Mouse (Mus musculus) liver, embryonic 15.5 days (tissue): ENCODE data around the gene Nox4. TPM values are rescaled to one million over a fixed set of nuclear protein-coding genes. Genes with fewer than 3 reads are reported as not detected.
A peak's percentile ranks its signal among the peaks of the same experiment; 100 is the strongest.

Experiments used
- ATAC-seq: fragments of 200-750 bp; cut with Nextera tagmentation; 2 replicates; pipeline ENCODE4 v1.8.0; 2017; ENCODE audit warnings: moderate number of reproducible peaks, mild to moderate bottlenecking, moderate library complexity; ENCODE audit not compliant: insufficient read depth
- H3K27ac ChIP-seq: fragments of 300-500 bp; sonication (generic); replicated peaks from 2 replicates; pipeline ENCODE4 v1.5.1; 2015; ENCODE audit warnings: mild to moderate bottlenecking, inconsistent platforms
- H3K27me3 ChIP-seq: fragments of 300-500 bp; sonication (generic); 2 replicates; pipeline ENCODE4 v1.6.1; 2015; ENCODE audit warnings: mild to moderate bottlenecking, inconsistent platforms
- H3K36me3 ChIP-seq: fragments of 300-500 bp; sonication (generic); replicated peaks from 2 replicates; pipeline ENCODE4 v1.6.1; 2015; ENCODE audit warnings: moderate library complexity, mild to moderate bottlenecking, inconsistent platforms
- H3K4me1 ChIP-seq: fragments of 300-500 bp; sonication (generic); replicated peaks from 2 replicates; pipeline ENCODE4 v1.6.1; 2015; ENCODE audit warnings: inconsistent platforms
- H3K4me2 ChIP-seq: fragments of 300-500 bp; sonication (generic); 2 replicates; pipeline ENCODE4 v1.6.1; 2015; ENCODE audit warnings: moderate library complexity, mild to moderate bottlenecking, inconsistent platforms
- H3K4me3 ChIP-seq: fragments of 300-500 bp; sonication (generic); replicated peaks from 2 replicates; pipeline ENCODE4 v1.5.1; 2015; ENCODE audit warnings: mild to moderate bottlenecking, inconsistent platforms
- H3K9ac ChIP-seq: fragments of 300-500 bp; sonication (generic); 2 replicates; pipeline ENCODE4 v1.6.1; 2015; ENCODE audit warnings: moderate library complexity, mild to moderate bottlenecking, inconsistent platforms
- H3K9me3 ChIP-seq: fragments of 300-500 bp; sonication (generic); replicated peaks from 2 replicates; pipeline ENCODE4 v1.6.1; 2016; ENCODE audit warnings: inconsistent platforms
- WGBS: fragments of 180-500 bp; shearing (Covaris S2); methylation state at CpG from one replicate; pipeline ENCODE4 v1.1.7; 2015; ENCODE audit warnings: mixed read lengths; ENCODE audit not compliant: insufficient replicate concordance; 5-methylcytosine and 5-hydroxymethylcytosine counted together
- polyA plus RNA-seq: library from polyadenylated mRNA; unstranded; fragments of >200 nt; fragmentation: Nextera tagmentation; extraction: Ambion mirVana; gene quantifications from 2 replicates; pipeline ENCODE4 v1.2.1, GENCODE M21; 2015

Gene Nox4
- polyA plus RNA-seq, result 0.10 and 0.14 TPM in 2 replicates

DNA sequence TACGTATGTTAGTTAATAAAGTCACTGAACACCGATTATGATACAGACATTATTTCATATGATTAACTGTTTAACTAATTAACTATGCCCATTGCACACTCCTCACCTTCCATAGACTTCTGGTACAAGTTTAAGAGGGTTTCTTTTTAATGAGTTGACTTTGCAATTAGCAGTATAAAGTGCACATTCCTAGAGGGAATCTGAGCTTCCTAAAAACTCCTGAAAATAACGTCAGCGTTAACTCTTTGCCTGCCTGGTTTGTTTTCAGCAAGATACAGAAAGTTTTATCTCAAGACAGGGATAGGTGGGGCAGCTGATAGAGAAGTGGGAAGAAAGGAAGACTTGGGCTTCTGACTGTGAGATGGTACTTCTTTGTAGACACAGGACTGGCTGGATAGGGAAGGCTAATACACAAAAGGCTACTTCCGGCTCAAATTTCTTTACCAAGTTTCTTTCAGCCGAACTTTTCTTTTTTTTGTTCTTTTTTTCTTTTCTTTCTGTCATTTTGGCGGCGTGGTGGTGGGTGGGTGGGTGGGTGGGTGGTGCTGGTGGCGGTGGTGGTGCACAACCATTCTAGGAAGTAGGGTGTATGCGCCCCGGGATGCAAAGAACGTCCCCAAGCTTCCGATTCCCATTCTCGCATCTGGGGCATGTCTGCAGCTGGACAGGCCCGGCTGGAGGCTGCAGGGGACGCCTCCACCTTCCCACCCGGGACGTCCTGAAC is at the start of gene Nox4:
Gene Nox4 (plus strand): TSS at position 241 of the 724 bp plus-strand sequence.
- WGBS, result 11% methylated on average over 18 of the region's 18 CpGs
- no peak for ATAC-seq
- H3K27ac ChIP-seq, result no peak within 1 kb of the TSS

DNA sequence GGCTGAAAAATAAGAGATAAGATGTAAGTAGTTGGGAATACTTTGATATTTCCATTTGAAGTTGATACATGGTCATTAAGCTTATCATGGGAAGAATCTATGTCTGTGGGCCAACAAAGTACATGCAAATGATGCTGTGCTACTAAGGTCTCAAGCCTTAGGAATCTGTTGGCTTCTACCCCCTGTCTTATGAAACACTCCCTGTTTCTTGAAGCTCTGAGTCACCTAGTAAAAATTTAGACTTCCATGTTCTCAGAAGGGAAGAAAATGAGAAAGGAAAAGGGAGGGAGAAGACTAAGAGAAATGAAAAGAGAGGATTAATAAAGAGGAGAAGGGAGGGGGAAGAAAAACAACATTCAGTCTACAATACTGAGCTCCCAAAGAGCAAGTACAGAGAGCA is 41.1 kb upstream of the Nox4 start:
- H3K9ac ChIP-seq, result no peak overlapping the region
- H3K4me1 ChIP-seq, result no peaks in the 10 kb centered on the region
- no peak overlapping the region for H3K27ac ChIP-seq
- H3K9me3 ChIP-seq, result no peaks in the 10 kb centered on the region
- no peaks in the 10 kb centered on the region for H3K27me3 ChIP-seq
- H3K36me3 ChIP-seq, result no peaks in the 10 kb centered on the region
- no peak overlapping the region for H3K4me2 ChIP-seq
- ATAC-seq, result no peak
- no peak overlapping the region for H3K4me3 ChIP-seq

More for the DNA sequence above, at the start of gene Nox4:
- Histone ChIP-seq H3K9ac (no peak within 1 kb of the TSS), H3K4me2 (peak within 1 kb of the TSS; percentile 62), H3K9me3 (no peaks in the 10 kb centered on the region), H3K27me3 (no peaks in the 10 kb centered on the region), H3K4me1 (no peaks in the 10 kb centered on the region), H3K36me3 (no peaks in the 10 kb centered on the region), H3K4me3 (peak within 1 kb of the TSS; percentile 44)

DNA sequence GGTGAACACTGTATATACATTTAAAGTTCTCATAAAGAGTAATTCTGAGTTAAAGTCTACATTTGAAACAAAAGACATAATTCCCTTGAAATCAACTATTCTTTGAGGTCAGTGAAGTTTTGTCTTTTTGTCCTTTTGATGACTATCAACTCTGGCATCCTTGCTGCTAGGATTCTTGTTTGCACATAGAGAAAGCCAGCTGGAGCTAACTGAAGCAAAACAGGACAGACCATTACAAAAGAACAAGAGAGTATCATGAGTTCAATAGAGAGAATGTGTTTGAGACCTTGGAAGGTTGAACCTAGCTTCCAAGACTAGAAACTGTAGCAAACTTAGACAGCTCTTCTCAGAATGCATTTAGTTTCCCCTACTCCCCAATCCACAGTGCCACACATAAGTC is 24.2 kb upstream of the Nox4 start:
- no peak overlapping the region for H3K4me3 ChIP-seq
- no peaks in the 10 kb centered on the region for H3K4me1 ChIP-seq
- H3K27ac ChIP-seq, result no peak overlapping the region
- no peaks in the 10 kb centered on the region for H3K36me3 ChIP-seq
- H3K4me2 ChIP-seq, result no peak overlapping the region
- no peaks in the 10 kb centered on the region for H3K9me3 ChIP-seq
- no peak for ATAC-seq
- H3K9ac ChIP-seq, result no peak overlapping the region
- H3K27me3 ChIP-seq, result no peaks in the 10 kb centered on the region

DNA sequence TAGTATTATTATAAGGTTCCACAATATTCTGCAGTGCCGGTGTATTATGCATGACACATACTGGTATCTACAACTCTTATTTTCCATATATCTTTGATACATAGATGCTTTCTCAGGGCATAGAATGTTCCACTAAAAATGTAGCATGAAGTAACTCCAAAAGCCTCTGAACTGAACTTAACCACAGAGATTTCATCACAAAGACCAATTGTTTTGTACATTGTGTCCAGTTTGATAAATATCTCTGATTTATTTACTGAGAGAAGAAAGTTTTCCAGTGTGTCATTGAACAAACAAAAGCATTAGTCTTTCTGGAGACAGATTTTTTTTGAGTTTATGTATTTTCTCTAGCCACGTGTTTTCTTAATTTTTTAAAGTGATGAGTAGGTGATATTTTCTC is 23.1 kb upstream of the Nox4 start:
- Histone ChIP-seq H3K4me2 (no peak overlapping the region), H3K36me3 (no peaks in the 10 kb centered on the region), H3K27ac (no peak overlapping the region), H3K4me1 (no peaks in the 10 kb centered on the region), H3K4me3 (no peak overlapping the region), H3K9me3 (no peaks in the 10 kb centered on the region), H3K9ac (no peak overlapping the region), H3K27me3 (no peaks in the 10 kb centered on the region)
- ATAC-seq, result no peak
- 65% methylated on average over 2 of the region's 2 CpGs for WGBS

DNA sequence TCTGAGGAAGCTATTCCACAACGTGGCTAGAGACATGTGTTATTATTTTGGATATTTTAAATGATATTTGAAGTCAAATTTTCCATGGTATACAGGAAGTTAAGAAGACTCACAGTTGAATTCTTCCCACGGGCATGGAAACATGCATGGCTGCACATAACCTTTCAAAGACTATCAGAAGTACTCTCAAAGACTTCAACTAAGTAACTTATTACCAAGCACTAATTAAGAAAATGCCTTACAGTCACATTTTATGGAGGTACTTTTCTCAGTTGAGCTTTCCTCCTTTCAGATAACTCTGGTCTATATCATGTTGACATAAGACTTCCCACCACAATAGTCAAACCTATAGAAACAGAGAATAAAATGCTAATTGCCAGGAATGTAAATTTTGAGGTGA is 20.3 kb upstream of the Nox4 start:
- H3K4me1 ChIP-seq, result no peaks in the 10 kb centered on the region
- H3K9ac ChIP-seq, result no peak overlapping the region
- WGBS, result 29% methylated on average over 2 of the region's 2 CpGs
- no peaks in the 10 kb centered on the region for H3K36me3 ChIP-seq
- no peak overlapping the region for H3K27ac ChIP-seq
- ATAC-seq, result no peak
- H3K4me2 ChIP-seq, result no peak overlapping the region
- H3K9me3 ChIP-seq, result no peaks in the 10 kb centered on the region
- H3K4me3 ChIP-seq, result no peak overlapping the region
- no peaks in the 10 kb centered on the region for H3K27me3 ChIP-seq

DNA sequence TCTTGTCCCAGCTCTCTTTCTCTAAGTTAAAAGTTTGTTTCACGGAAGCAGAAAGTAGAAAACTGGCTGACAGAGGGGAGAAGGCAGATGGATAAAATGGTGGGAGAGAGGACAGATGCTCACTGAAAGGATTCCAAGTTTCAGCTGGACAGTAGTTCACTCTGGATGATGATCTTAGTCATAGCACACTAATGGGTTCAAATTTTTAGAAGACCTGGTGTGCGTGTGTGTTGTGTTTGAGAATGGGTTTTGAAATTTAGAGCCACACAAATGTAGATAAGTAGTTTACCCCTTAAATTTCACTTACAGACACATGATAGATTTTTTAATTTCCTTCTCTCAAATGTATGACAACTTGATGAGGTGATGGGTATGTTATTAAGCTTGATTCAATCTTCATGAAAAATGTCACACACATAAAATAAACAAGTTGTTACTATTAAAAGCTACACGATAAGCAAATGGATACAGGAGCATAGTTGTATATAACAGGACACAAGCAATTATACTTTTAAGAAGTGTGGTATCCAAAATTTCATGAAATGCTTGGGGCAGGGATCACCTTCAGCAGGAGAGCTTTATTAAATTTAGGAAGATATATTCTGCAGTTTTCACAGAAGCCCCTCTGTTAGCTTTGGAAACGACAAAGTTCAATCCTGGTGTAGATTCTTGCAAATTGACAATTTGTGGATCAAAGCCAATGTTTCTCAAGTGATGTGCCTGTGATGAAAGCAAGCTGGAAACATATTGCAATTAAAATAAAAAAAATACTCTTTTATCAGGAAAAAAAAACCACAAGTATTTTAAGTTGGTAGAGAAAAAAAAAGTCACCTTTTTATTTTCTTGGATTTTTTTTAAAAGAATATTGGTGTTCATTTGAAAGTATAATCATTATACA is 18.6 kb upstream of the Nox4 start:
- no peak overlapping the region for H3K27ac ChIP-seq

DNA sequence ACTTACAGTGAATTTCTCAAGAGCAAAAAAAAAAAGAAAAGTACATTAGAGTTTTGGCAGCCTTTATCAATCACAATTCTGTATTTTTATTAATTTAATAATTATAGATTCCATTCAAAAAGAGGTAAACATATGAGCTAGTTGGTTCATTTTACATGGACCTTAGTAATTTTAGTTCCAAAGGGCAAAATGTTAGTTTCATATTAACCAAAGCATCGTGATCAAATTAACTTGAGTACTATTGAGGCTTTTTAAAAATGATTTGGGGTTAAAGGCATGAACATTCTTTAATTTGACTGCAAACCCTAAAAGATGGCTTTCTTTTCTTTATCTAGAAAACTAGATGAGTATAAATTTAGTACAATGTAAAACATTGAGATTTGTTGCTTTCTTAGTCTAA is 16.4 kb upstream of the Nox4 start:
- ATAC-seq, result no peak

More for the DNA sequence above, 18.6 kb upstream of the Nox4 start:
- no peaks in the 10 kb centered on the region for H3K4me1 ChIP-seq
- no peak overlapping the region for H3K4me3 ChIP-seq
- no peak overlapping the region for H3K9ac ChIP-seq
- 60% methylated on average over 4 of the region's 4 CpGs for whole genome bisulfite sequencing
- no peak for ATAC-seq
- no peaks in the 10 kb centered on the region for H3K27me3 ChIP-seq
- no peaks in the 10 kb centered on the region for H3K9me3 ChIP-seq
- no peaks in the 10 kb centered on the region for H3K36me3 ChIP-seq
- H3K4me2 ChIP-seq, result no peak overlapping the region

DNA sequence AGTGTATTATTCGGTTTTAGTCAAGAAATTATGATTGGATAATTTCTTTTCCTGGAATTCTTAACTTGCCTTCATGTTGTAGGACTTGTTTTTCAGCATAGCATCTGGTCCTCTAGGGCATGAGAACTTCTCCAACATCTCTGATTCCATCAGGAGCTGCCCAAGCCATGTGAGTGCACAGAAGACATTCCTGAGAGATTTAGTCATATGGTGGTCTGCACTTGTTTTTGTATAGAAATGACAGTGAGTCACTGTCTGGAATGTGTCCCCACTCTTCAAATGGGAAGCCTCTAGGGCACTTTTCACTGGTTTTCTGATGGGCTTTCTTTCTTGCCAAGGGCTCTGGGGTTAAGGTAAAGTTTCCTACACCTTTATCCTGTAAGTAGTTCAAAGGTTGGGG is 4.8 kb upstream of the Nox4 start:
- Histone ChIP-seq H3K27ac (no peak overlapping the region), H3K36me3 (no peaks in the 10 kb centered on the region), H3K27me3 (no peaks in the 10 kb centered on the region), H3K4me3 (no peak overlapping the region), H3K9ac (no peak overlapping the region), H3K4me1 (no peaks in the 10 kb centered on the region), H3K4me2 (no peak overlapping the region), H3K9me3 (no peaks in the 10 kb centered on the region)
- no peak for ATAC-seq
- 20% methylated on average over 1 of the region's 1 CpGs for WGBS

More for the DNA sequence above, 16.4 kb upstream of the Nox4 start:
- H3K4me3 ChIP-seq, result no peak overlapping the region
- no peaks in the 10 kb centered on the region for H3K36me3 ChIP-seq
- H3K9ac ChIP-seq, result no peak overlapping the region
- H3K4me1 ChIP-seq, result no peaks in the 10 kb centered on the region
- H3K9me3 ChIP-seq, result no peaks in the 10 kb centered on the region
- H3K4me2 ChIP-seq, result no peak overlapping the region
- 59% methylated on average over 1 of the region's 1 CpGs for WGBS
- H3K27me3 ChIP-seq, result no peaks in the 10 kb centered on the region
- H3K27ac ChIP-seq, result no peak overlapping the region

DNA sequence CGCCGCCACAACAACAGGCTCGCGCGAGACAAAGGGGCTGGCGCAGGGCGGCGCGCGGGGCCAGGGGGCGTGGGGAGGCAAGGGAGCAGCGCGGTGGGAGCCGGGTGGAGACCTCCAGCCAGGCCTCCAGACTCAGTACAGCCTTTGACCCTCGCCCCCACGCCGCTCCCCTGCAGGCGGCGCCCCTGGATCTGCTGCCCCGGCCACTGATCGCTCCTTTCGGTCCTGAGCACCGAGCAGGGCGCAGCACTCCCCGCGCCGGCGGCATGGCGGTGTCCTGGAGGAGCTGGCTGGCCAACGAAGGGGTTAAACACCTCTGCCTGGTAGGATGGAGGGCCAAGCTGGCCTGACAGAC is 661 bp downstream of the Nox4 start:
- no peak for ATAC-seq
- WGBS, result 1% methylated on average over 29 of the region's 30 CpGs
- no peak overlapping the region for H3K27ac ChIP-seq
- no peaks in the 10 kb centered on the region for H3K9me3 ChIP-seq
- H3K4me3 ChIP-seq, result peak overlapping the region; percentile 44
- no peaks in the 10 kb centered on the region for H3K4me1 ChIP-seq
- no peaks in the 10 kb centered on the region for H3K36me3 ChIP-seq
- H3K9ac ChIP-seq, result no peak overlapping the region
- no peaks in the 10 kb centered on the region for H3K27me3 ChIP-seq
- H3K4me2 ChIP-seq, result peak overlapping the region; percentile 62

DNA sequence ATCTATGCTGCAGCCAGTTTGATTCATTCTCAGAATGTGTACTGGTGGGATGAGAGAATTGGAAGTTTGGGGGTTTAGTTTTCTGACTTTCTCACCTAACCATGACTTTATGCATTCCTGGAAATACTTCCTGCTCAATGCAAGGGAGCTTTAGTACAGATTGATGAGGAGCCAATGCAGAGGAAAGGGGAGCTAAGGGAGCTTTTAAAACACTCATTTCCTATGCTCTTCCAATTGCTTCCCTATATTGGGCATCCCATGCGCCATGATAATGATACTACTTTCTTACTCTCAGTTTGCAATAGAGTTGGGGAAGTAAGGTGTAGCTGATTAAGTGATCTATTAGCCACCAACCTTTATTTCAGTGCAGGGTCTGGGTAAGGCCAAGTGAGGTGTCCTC is 1.0 kb downstream of the Nox4 start:
- Histone ChIP-seq H3K9ac (no peak overlapping the region), H3K4me2 (peak overlapping the region; percentile 62), H3K9me3 (no peaks in the 10 kb centered on the region), H3K27ac (no peak overlapping the region), H3K4me3 (peak overlapping the region; percentile 44), H3K4me1 (no peaks in the 10 kb centered on the region), H3K27me3 (no peaks in the 10 kb centered on the region), H3K36me3 (no peaks in the 10 kb centered on the region)
- ATAC-seq, result no peak
- 56% methylated on average over 1 of the region's 1 CpGs for WGBS

DNA sequence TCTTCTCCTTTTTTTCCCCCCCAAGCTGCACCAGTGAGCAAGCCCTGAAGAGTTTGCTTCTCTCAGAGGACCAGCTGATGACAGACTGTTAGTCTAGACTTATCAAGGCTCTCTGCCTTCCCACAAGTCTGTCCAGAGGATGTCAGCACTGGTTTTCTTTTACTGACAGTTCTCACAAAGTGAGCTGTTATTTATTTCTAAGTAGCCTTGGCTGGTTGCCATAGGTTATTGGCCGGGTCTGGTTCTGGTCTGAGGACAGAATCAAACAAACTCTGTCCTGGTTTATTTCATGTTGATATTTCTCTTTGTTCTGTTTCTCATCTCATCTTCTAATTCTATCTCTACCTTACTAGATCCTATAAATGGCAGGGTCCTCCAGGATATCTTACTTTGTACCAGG is 2.0 kb downstream of the Nox4 start:
- Histone ChIP-seq H3K4me1 (no peaks in the 10 kb centered on the region), H3K4me2 (no peak overlapping the region), H3K9ac (no peak overlapping the region), H3K27ac (no peak overlapping the region), H3K27me3 (no peaks in the 10 kb centered on the region), H3K36me3 (no peaks in the 10 kb centered on the region), H3K4me3 (no peak overlapping the region), H3K9me3 (no peaks in the 10 kb centered on the region)
- ATAC-seq, result no peak
- 62% methylated on average over 1 of the region's 1 CpGs for WGBS
